Mouse (Mus musculus): ENCODE data around the gene Ifitm6. TPM values are rescaled to one million over a fixed set of nuclear protein-coding genes. Genes with fewer than 3 reads are reported as not detected.

Ifitm6 gene
- polyA plus RNA-seq, 1 experiment from 2014 or later, result not detected

- H3K27me3 ChIP-seq (ENCODE audit: control insufficient read depth, insufficient read depth, low read length), result no peaks in the 10 kb centered on the region
- DNase-seq (ENCODE audit: low spot score) (no peak), ATAC-seq (replicated peaks; ENCODE audit: insufficient number of reproducible peaks, low FRiP score, low TSS enrichment, low read depth) (no peak)
- no peaks in the 10 kb centered on the region for H3K9me3 ChIP-seq (replicated peaks; ENCODE audit: control insufficient read depth, low read length)
- H3K36me3 ChIP-seq (replicated peaks; ENCODE audit: control insufficient read depth, insufficient read depth, low read depth, low read length), result no peaks in the 10 kb centered on the region; the same call in 1 of the 2 replicates
- no peak overlapping the region for H3K4me2 ChIP-seq (ENCODE audit: low read depth, low read length)
- 92% methylated on average over 14 of the region's 14 CpGs for WGBS
- H3K27ac ChIP-seq (replicated peaks; ENCODE audit: low read depth, low read length), result no peak overlapping the region
- no peak overlapping the region for H3K9ac ChIP-seq (replicated peaks; ENCODE audit: low read length)
- no peak overlapping the region for H3K4me3 ChIP-seq (ENCODE audit: low read depth, low read length)
- no peaks in the 10 kb centered on the region; the same call in 1 of the 2 replicates for H3K4me1 ChIP-seq (ENCODE audit: control insufficient read depth, insufficient read depth, low read length)
Measured at GRCm38 (mm10) chr7:141058601-141059341, 41.0 kb upstream of the Ifitm6 start.

- ATAC-seq (replicated peaks; ENCODE audit: insufficient number of reproducible peaks, low FRiP score, low TSS enrichment, low read depth), result no peak
- 100% methylated on average over 1 of the region's 1 CpGs for WGBS
- no peak for DNase-seq (ENCODE audit: low spot score)
Measured at GRCm38 (mm10) chr7:141057541-141057940, 39.8 kb upstream of the Ifitm6 start.

GRCm38 (mm10) chr7:141056976-141057375 is 39.3 kb upstream of the Ifitm6 start:
- Histone ChIP-seq H3K4me3 (ENCODE audit: low read depth, low read length) (no peak overlapping the region), H3K36me3 (replicated peaks; ENCODE audit: control insufficient read depth, insufficient read depth, low read depth, low read length) (no peaks in the 10 kb centered on the region), H3K27ac (replicated peaks; ENCODE audit: low read depth, low read length) (no peak overlapping the region), H3K27me3 (ENCODE audit: control insufficient read depth, insufficient read depth, low read length) (no peaks in the 10 kb centered on the region), H3K9me3 (replicated peaks; ENCODE audit: control insufficient read depth, low read length) (no peaks in the 10 kb centered on the region), H3K4me1 (ENCODE audit: control insufficient read depth, insufficient read depth, low read length) (no peaks in the 10 kb centered on the region; the same call in 1 of the 2 replicates), H3K9ac (replicated peaks; ENCODE audit: low read length) (no peak overlapping the region), H3K4me2 (ENCODE audit: low read depth, low read length) (no peak overlapping the region)
- DNase-seq (ENCODE audit: low spot score) (no peak), ATAC-seq (replicated peaks; ENCODE audit: insufficient number of reproducible peaks, low FRiP score, low TSS enrichment, low read depth) (no peak)
- WGBS, result 93% methylated on average over 6 of the region's 6 CpGs

More at GRCm38 (mm10) chr7:141057541-141057940, 39.8 kb upstream of the Ifitm6 start:
- no peak overlapping the region for H3K4me2 ChIP-seq (ENCODE audit: low read depth, low read length)
- H3K27ac ChIP-seq (replicated peaks; ENCODE audit: low read depth, low read length), result no peak overlapping the region
- no peaks in the 10 kb centered on the region for H3K9me3 ChIP-seq (replicated peaks; ENCODE audit: control insufficient read depth, low read length)
- no peak overlapping the region for H3K4me3 ChIP-seq (ENCODE audit: low read depth, low read length)
- H3K36me3 ChIP-seq (replicated peaks; ENCODE audit: control insufficient read depth, insufficient read depth, low read depth, low read length), result no peaks in the 10 kb centered on the region
- H3K4me1 ChIP-seq (ENCODE audit: control insufficient read depth, insufficient read depth, low read length), result no peaks in the 10 kb centered on the region; the same call in 1 of the 2 replicates
- no peaks in the 10 kb centered on the region for H3K27me3 ChIP-seq (ENCODE audit: control insufficient read depth, insufficient read depth, low read length)
- H3K9ac ChIP-seq (replicated peaks; ENCODE audit: low read length), result no peak overlapping the region

- DNase-seq (ENCODE audit: low spot score) (no peak), ATAC-seq (replicated peaks; ENCODE audit: insufficient number of reproducible peaks, low FRiP score, low TSS enrichment, low read depth) (no peak)
- no peaks in the 10 kb centered on the region; the same call in 1 of the 2 replicates for H3K4me1 ChIP-seq (ENCODE audit: control insufficient read depth, insufficient read depth, low read length)
- WGBS, result 76% methylated on average over 4 of the region's 4 CpGs
- H3K27ac ChIP-seq (replicated peaks; ENCODE audit: low read depth, low read length), result no peak overlapping the region
- H3K36me3 ChIP-seq (replicated peaks; ENCODE audit: control insufficient read depth, insufficient read depth, low read depth, low read length), result no peaks in the 10 kb centered on the region
- H3K9ac ChIP-seq (replicated peaks; ENCODE audit: low read length), result no peak overlapping the region
- no peaks in the 10 kb centered on the region for H3K9me3 ChIP-seq (replicated peaks; ENCODE audit: control insufficient read depth, low read length)
- no peak overlapping the region for H3K4me3 ChIP-seq (ENCODE audit: low read depth, low read length)
- H3K4me2 ChIP-seq (ENCODE audit: low read depth, low read length), result no peak overlapping the region
- no peaks in the 10 kb centered on the region for H3K27me3 ChIP-seq (ENCODE audit: control insufficient read depth, insufficient read depth, low read length)
Measured at GRCm38 (mm10) chr7:141055785-141056184, 38.1 kb upstream of the Ifitm6 start.

GRCm38 (mm10) chr7:141052421-141052820 is 34.7 kb upstream of the Ifitm6 start:
- H3K36me3 ChIP-seq (replicated peaks; ENCODE audit: control insufficient read depth, insufficient read depth, low read depth, low read length), result no peaks in the 10 kb centered on the region
- WGBS, result 78% methylated on average over 2 of the region's 2 CpGs
- DNase-seq (ENCODE audit: low spot score) (no peak), ATAC-seq (replicated peaks; ENCODE audit: insufficient number of reproducible peaks, low FRiP score, low TSS enrichment, low read depth) (no peak)
- H3K27me3 ChIP-seq (ENCODE audit: control insufficient read depth, insufficient read depth, low read length), result no peaks in the 10 kb centered on the region
- H3K9ac ChIP-seq (replicated peaks; ENCODE audit: low read length), result no peak overlapping the region
- no peaks in the 10 kb centered on the region for H3K9me3 ChIP-seq (replicated peaks; ENCODE audit: control insufficient read depth, low read length)
- H3K4me3 ChIP-seq (ENCODE audit: low read depth, low read length), result no peak overlapping the region
- no peak overlapping the region for H3K4me2 ChIP-seq (ENCODE audit: low read depth, low read length)
- H3K27ac ChIP-seq (replicated peaks; ENCODE audit: low read depth, low read length), result no peak overlapping the region
- H3K4me1 ChIP-seq (ENCODE audit: control insufficient read depth, insufficient read depth, low read length), result no peaks in the 10 kb centered on the region; the same call in none of the 2 replicates

GRCm38 (mm10) chr7:141052016-141052415 is 34.3 kb upstream of the Ifitm6 start:
- H3K36me3 ChIP-seq (replicated peaks; ENCODE audit: control insufficient read depth, insufficient read depth, low read depth, low read length), result no peaks in the 10 kb centered on the region
- no peak overlapping the region for H3K27ac ChIP-seq (replicated peaks; ENCODE audit: low read depth, low read length)
- no peak overlapping the region for H3K9ac ChIP-seq (replicated peaks; ENCODE audit: low read length)
- DNase-seq (ENCODE audit: low spot score) (no peak), ATAC-seq (replicated peaks; ENCODE audit: insufficient number of reproducible peaks, low FRiP score, low TSS enrichment, low read depth) (no peak)
- H3K4me2 ChIP-seq (ENCODE audit: low read depth, low read length), result no peak overlapping the region
- no peaks in the 10 kb centered on the region for H3K27me3 ChIP-seq (ENCODE audit: control insufficient read depth, insufficient read depth, low read length)
- no peaks in the 10 kb centered on the region; the same call in none of the 2 replicates for H3K4me1 ChIP-seq (ENCODE audit: control insufficient read depth, insufficient read depth, low read length)
- H3K4me3 ChIP-seq (ENCODE audit: low read depth, low read length), result no peak overlapping the region
- no peaks in the 10 kb centered on the region for H3K9me3 ChIP-seq (replicated peaks; ENCODE audit: control insufficient read depth, low read length)
- WGBS, result 83% methylated on average over 4 of the region's 4 CpGs

GRCm38 (mm10) chr7:141051060-141051685 is 33.4 kb upstream of the Ifitm6 start:
- Histone ChIP-seq H3K36me3 (replicated peaks; ENCODE audit: control insufficient read depth, insufficient read depth, low read depth, low read length) (no peaks in the 10 kb centered on the region), H3K27ac (replicated peaks; ENCODE audit: low read depth, low read length) (no peak overlapping the region), H3K4me1 (ENCODE audit: control insufficient read depth, insufficient read depth, low read length) (no peaks in the 10 kb centered on the region; the same call in none of the 2 replicates), H3K9me3 (replicated peaks; ENCODE audit: control insufficient read depth, low read length) (no peaks in the 10 kb centered on the region), H3K4me3 (ENCODE audit: low read depth, low read length) (no peak overlapping the region), H3K9ac (replicated peaks; ENCODE audit: low read length) (no peak overlapping the region), H3K27me3 (ENCODE audit: control insufficient read depth, insufficient read depth, low read length) (no peaks in the 10 kb centered on the region), H3K4me2 (ENCODE audit: low read depth, low read length) (no peak overlapping the region)
- WGBS, result 66% methylated on average over 17 of the region's 17 CpGs
- no peak for DNase-seq (ENCODE audit: low spot score)
- no peak for ATAC-seq (replicated peaks; ENCODE audit: insufficient number of reproducible peaks, low FRiP score, low TSS enrichment, low read depth)

GRCm38 (mm10) chr7:141049326-141049725 is 31.6 kb upstream of the Ifitm6 start:
- H3K27me3 ChIP-seq (ENCODE audit: control insufficient read depth, insufficient read depth, low read length), result no peaks in the 10 kb centered on the region
- no peaks in the 10 kb centered on the region for H3K36me3 ChIP-seq (replicated peaks; ENCODE audit: control insufficient read depth, insufficient read depth, low read depth, low read length)
- no peak overlapping the region for H3K27ac ChIP-seq (replicated peaks; ENCODE audit: low read depth, low read length)

More at GRCm38 (mm10) chr7:141049326-141049725, 31.6 kb upstream of the Ifitm6 start:
- Histone ChIP-seq H3K9ac (replicated peaks; ENCODE audit: low read length) (no peak overlapping the region), H3K9me3 (replicated peaks; ENCODE audit: control insufficient read depth, low read length) (no peaks in the 10 kb centered on the region), H3K4me1 (ENCODE audit: control insufficient read depth, insufficient read depth, low read length) (no peaks in the 10 kb centered on the region; the same call in none of the 2 replicates), H3K4me2 (ENCODE audit: low read depth, low read length) (no peak overlapping the region), H3K4me3 (ENCODE audit: low read depth, low read length) (no peak overlapping the region)
- DNase-seq (ENCODE audit: low spot score) (no peak), ATAC-seq (replicated peaks; ENCODE audit: insufficient number of reproducible peaks, low FRiP score, low TSS enrichment, low read depth) (no peak)
- WGBS, result 70% methylated on average over 2 of the region's 2 CpGs
